Mouse (Mus musculus): Measurements from ENCODE around the gene Aldh3b2.

Aldh3b2 gene

GRCm38 (mm10) chr19:3972229-3972628 is at the start of gene Aldh3b2:
TSS of gene Aldh3b2 (plus strand) at chr19:3972328.
- DNase-seq (ENCODE audit: low read depth, low spot score): peak; percentile 40

- no peak for DNase-seq (ENCODE audit: low read depth, low spot score)
Measured at GRCm38 (mm10) chr19:3922661-3923371, 49.3 kb upstream of the Aldh3b2 start.

GRCm38 (mm10) chr19:3923586-3923985 is 48.5 kb upstream of the Aldh3b2 start:
- no peak for DNase-seq (ENCODE audit: low read depth, low spot score)

- DNase-seq (ENCODE audit: low read depth, low spot score): no peak
Measured at GRCm38 (mm10) chr19:3924190-3924589, 47.9 kb upstream of the Aldh3b2 start.

- DNase-seq (ENCODE audit: low read depth, low spot score): no peak
Measured at GRCm38 (mm10) chr19:3924868-3925267, 47.3 kb upstream of the Aldh3b2 start.

- no peak for DNase-seq (ENCODE audit: low read depth, low spot score)
Measured at GRCm38 (mm10) chr19:3925859-3926258, 46.3 kb upstream of the Aldh3b2 start.

- no peak for DNase-seq (ENCODE audit: low read depth, low spot score)
Measured at GRCm38 (mm10) chr19:3926279-3926678, 45.8 kb upstream of the Aldh3b2 start.

- no peak for DNase-seq (ENCODE audit: low read depth, low spot score)
Measured at GRCm38 (mm10) chr19:3926685-3927084, 45.4 kb upstream of the Aldh3b2 start.

- DNase-seq (ENCODE audit: low read depth, low spot score): no peak
Measured at GRCm38 (mm10) chr19:3927989-3928388, 44.1 kb upstream of the Aldh3b2 start.

- no peak for DNase-seq (ENCODE audit: low read depth, low spot score)
Measured at GRCm38 (mm10) chr19:3928779-3929178, 43.3 kb upstream of the Aldh3b2 start.

GRCm38 (mm10) chr19:3929211-3929941 is 42.8 kb upstream of the Aldh3b2 start, which contains the start of gene Aldh3b1:
TSS of gene Aldh3b1 (minus strand) at chr19:3929808.
- DNase-seq (ENCODE audit: low read depth, low spot score): no peak

GRCm38 (mm10) chr19:3930262-3931057 is 41.7 kb upstream of the Aldh3b2 start:
- DNase-seq (ENCODE audit: low read depth, low spot score): no peak

GRCm38 (mm10) chr19:3931716-3932115 is 40.4 kb upstream of the Aldh3b2 start:
- no peak for DNase-seq (ENCODE audit: low read depth, low spot score)

GRCm38 (mm10) chr19:3935032-3935895 is 36.9 kb upstream of the Aldh3b2 start, which contains the start of gene Unc93b1:
TSS of gene Unc93b1 (plus strand) at chr19:3935186.
- no peak for DNase-seq (ENCODE audit: low read depth, low spot score)

GRCm38 (mm10) chr19:3935896-3936850 is 36.0 kb upstream of the Aldh3b2 start:
- DNase-seq (ENCODE audit: low read depth, low spot score): no peak

- no peak for DNase-seq (ENCODE audit: low read depth, low spot score)
Measured at GRCm38 (mm10) chr19:3942315-3942714, 29.8 kb upstream of the Aldh3b2 start.

- peak; percentile 59 for DNase-seq (ENCODE audit: low read depth, low spot score)
Measured at GRCm38 (mm10) chr19:3942986-3943735, 29.0 kb upstream of the Aldh3b2 start.

- DNase-seq (ENCODE audit: low read depth, low spot score): no peak
Measured at GRCm38 (mm10) chr19:3945872-3946564, 26.1 kb upstream of the Aldh3b2 start.

- DNase-seq (ENCODE audit: low read depth, low spot score): peak; percentile 28
Measured at GRCm38 (mm10) chr19:3946715-3947114, 25.4 kb upstream of the Aldh3b2 start.

All from c-Kit-negative CD71-positive TER-119-positive erythroid progenitor cells, embryonic 14.5 days (primary cell).